ENCODE assay signal across 14 mouse cellular contexts in the genomic region with DNA sequence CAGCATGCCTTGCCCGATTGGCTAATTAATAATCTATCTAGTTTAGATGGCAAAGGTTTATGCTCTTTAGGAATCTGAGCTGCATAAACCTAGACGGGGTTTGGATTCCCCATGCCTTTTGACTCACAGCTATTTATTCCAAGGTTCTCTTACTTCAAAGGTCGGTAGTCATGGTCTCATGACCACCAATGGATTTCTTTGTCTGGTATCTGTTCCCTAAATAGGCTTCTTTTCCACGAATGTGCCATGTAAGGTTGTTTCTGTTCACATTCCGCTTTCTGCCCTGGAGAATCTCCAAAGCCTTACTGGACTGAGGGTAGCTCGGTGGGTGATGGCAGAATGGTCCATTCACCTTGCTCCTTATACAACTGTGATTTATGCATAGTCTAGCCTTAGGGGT.
"Had no signal": no experiment of that assay in that cellular context is flagged by ENCODE, and none has a peak within 500 bp of the region (broad histone marks: within the 10 kb centered on the region; RNA-seq: fewer than 3 reads in every experiment).

No protein-coding gene starts in this region.

- H3K4me1 ChIP-seq: limb, embryonic 12.5 days; liver, embryonic 13.5 days; midbrain, embryonic 15.5 days; neural tube, embryonic 12.5 days had no signal

- H3K9me3 ChIP-seq: limb, embryonic 12.5 days; liver, embryonic 13.5 days; lung, embryonic 15.5 days; megakaryocyte, embryonic 14.5 days; midbrain, embryonic 15.5 days; neural tube, embryonic 12.5 days had no signal

- DNase-seq: liver; liver, embryonic 13.5 days; liver, postnatal 0 days; lung, postnatal 14 days; thymus, postnatal 4 days had no signal

- H3K36me3 ChIP-seq: limb, embryonic 12.5 days; liver, embryonic 13.5 days; lung, embryonic 15.5 days; midbrain, embryonic 15.5 days; neural tube, embryonic 12.5 days had no signal

- H3K4me3 ChIP-seq: limb, embryonic 12.5 days; liver, embryonic 13.5 days; lung, embryonic 15.5 days; megakaryocyte, embryonic 14.5 days; midbrain, embryonic 15.5 days; neural tube, embryonic 12.5 days had no signal

- H3K4me2 ChIP-seq: limb, embryonic 12.5 days; liver, embryonic 13.5 days; lung, embryonic 15.5 days; midbrain, embryonic 11.5 days; midbrain, embryonic 15.5 days; neural tube, embryonic 12.5 days had no signal

- H3K27me3 ChIP-seq: limb, embryonic 12.5 days; lung, embryonic 15.5 days; midbrain, embryonic 15.5 days; neural tube, embryonic 12.5 days had no signal

- H3K27ac ChIP-seq: limb, embryonic 12.5 days; liver, embryonic 13.5 days; lung, embryonic 15.5 days; macrophage; midbrain, embryonic 15.5 days; neural tube, embryonic 12.5 days; stomach, postnatal 0 days had no signal

- ATAC-seq: intestine, embryonic 16.5 days; liver, postnatal 0 days; midbrain, embryonic 15.5 days had no signal

- H3K9ac ChIP-seq: limb, embryonic 12.5 days; liver, embryonic 13.5 days; liver, postnatal 0 days; lung, embryonic 15.5 days; midbrain, embryonic 15.5 days; neural tube, embryonic 12.5 days had no signal
